Mouse (Mus musculus) urinary bladder, postnatal 25 days (tissue): ENCODE results near the gene Gpr55.
A peak's percentile ranks its signal among the peaks of the same experiment; 100 is the strongest.

Source experiments
- DNase-seq: peaks from one replicate; pipeline ENCODE4 v3.0.0; 2022; ENCODE audit warnings: low spot score

The Gpr55 gene

DNA sequence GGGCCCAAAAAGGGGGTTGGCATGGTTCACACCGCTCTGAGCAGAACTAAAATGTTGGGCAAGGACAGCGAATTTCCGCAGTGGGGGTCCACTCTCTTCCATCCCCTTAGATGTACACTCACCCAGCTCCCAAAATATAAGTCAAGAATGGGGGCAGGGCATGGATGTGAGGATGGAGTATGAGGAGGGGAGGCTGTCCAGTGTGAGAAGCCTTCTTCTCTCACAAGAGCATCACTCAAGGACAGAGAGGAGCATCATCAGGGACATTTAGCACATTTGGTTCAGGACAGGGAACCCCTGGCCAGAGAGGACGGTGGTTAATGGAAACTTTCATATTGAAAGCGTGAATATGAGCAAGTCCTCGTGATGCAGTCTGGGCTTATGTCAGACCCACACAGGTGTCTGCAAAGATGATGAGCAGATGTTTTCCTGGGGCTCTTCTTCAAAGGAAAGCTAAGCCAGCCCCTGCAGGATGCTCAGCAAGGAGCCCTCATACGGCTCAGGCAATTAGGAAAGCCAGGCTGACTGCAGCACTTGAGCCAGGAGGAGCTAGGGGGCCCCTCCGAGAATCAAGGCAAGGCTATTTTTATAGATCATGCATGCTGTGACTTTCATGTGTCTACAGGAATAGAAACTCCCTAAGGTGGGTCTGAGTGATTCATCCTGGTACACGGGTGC lies 2.7 kb downstream of the Gpr55 start:
- DNase-seq, result no peak

- DNase-seq, result no peak
Observed at GRCm38 (mm10) chr1:85957290-85957689, 3.5 kb downstream of the Gpr55 start.

GRCm38 (mm10) chr1:85955150-85955549 lies 5.7 kb downstream of the Gpr55 start:
- no peak for DNase-seq

- DNase-seq, result no peak
Observed at GRCm38 (mm10) chr1:85949085-85949684, 11.6 kb downstream of the Gpr55 start.

DNA sequence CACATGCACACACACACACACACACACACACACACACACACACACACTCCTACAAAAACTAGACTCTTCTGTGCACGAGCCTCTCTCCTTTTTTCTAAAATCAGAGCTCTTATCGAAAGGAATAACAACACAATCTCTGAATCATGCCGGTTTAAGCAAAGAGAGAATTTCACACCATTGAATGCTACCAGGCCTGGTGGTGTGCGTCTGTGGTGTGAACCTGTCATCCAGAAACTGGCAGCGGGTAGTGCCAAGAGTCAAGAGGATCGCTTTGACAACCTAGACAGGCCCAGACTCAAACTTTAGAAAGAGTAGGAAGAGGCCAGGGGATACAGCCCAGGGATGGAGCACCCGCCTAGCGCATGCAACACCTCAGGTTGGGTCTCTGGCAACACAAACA lies 18.5 kb downstream of the Gpr55 start:
- DNase-seq, result no peak

- DNase-seq, result no peak
Observed at GRCm38 (mm10) chr1:85937323-85937722, 23.5 kb downstream of the Gpr55 start.

GRCm38 (mm10) chr1:85936265-85936664 lies 24.5 kb downstream of the Gpr55 start:
- DNase-seq, result no peak

GRCm38 (mm10) chr1:85935148-85935852 lies 25.5 kb downstream of the Gpr55 start:
- DNase-seq, result peak; percentile 47

- DNase-seq, result no peak
Observed at GRCm38 (mm10) chr1:85934560-85934959, 26.2 kb downstream of the Gpr55 start.

DNA sequence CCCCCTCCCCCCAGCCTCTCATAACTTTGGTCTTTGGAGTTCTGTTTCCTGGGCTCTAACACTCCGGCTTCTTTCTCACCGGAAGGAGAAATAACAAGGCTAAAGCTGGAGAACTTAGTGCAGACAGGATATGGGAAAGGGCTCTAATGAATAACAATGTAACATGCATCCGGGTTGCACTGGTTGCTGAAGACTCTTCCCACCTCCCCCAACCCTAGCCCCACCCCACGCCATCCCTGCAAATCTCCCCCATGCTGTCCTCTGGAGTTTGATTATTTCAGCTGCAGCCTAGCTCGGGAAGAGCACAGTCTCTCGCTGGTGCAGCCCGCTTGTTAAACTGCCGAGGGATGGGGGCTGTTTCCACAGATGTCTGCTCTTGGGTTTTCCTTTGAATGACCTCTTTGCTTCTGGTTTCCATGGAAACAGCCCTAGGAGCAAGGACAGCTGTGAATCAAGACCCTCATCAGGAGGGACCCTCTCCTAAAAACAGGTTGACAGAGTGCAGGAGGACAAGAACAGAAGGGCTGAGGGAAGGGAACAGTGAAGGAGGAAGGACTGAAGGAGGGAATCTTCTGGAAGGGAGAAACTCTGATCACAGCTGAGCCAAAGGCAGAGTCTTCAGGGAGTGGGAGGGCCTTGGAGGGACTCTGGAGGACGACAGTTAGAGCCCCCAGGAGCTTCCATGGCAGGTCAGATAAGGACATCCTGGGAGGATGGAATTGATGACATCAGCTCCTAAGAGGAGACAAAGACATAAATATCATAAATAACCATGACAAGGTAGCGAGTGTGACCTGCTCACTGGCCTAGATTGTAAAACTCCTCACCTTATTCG lies 27.0 kb downstream of the Gpr55 start:
- DNase-seq, result no peak

- no peak for DNase-seq
Observed at GRCm38 (mm10) chr1:85933226-85933625, 27.6 kb downstream of the Gpr55 start.

- DNase-seq, result no peak
Observed at GRCm38 (mm10) chr1:85931170-85931569, 29.6 kb downstream of the Gpr55 start.

- no peak for DNase-seq
Observed at GRCm38 (mm10) chr1:85929406-85929805, 31.4 kb downstream of the Gpr55 start.

GRCm38 (mm10) chr1:85928688-85929065 lies 32.1 kb downstream of the Gpr55 start:
- DNase-seq, result no peak

- no peak for DNase-seq
Observed at GRCm38 (mm10) chr1:85928057-85928687, 32.6 kb downstream of the Gpr55 start, which contains the start of gene 4933407L21Rik. Gene 4933407L21Rik, plus strand, starts transcription at chr1:85928483.

- DNase-seq, result no peak
Observed at GRCm38 (mm10) chr1:85925183-85925582, 35.6 kb downstream of the Gpr55 start.

GRCm38 (mm10) chr1:85922865-85923211 lies 38.0 kb downstream of the Gpr55 start:
- DNase-seq, result no peak

DNA sequence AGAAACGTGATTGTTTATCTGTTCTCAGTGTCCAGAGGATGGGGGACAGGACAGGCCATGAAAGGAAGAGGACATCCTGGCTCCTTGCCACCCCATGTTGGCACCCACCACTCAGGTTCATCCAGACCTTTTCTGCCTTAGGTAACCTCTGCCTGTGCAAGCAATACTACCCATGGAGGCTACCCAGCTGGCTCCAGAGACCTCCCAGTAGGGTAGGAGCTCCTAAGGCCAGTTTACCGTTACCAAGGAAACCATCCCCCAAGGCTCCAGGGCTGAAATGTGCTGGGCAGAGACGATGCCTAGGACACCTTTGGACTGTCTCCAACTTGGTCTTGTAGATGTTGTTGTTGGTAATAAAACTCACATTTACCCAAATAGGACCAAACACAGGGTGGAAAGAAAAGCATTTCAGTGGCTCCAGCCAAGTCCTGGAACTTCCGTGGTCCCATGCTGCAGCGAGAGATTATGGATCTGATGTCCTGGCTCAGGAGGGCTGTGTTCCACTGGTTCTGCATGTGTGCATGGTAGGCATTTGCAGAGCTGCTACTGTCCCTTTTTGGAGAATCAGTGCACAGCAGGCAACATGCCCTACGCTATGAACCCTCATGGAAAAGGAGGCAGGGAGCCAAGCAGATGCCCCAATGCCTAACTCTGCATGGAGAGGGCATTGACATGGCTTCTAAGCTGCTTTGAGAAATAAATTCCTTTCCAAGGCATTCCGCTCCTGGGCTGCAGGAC lies 38.5 kb downstream of the Gpr55 start:
- DNase-seq, result no peak

- no peak for DNase-seq
Observed at GRCm38 (mm10) chr1:85921725-85922124, 39.1 kb downstream of the Gpr55 start.

- no peak for DNase-seq
Observed at GRCm38 (mm10) chr1:85919621-85920020, 41.2 kb downstream of the Gpr55 start.

DNA sequence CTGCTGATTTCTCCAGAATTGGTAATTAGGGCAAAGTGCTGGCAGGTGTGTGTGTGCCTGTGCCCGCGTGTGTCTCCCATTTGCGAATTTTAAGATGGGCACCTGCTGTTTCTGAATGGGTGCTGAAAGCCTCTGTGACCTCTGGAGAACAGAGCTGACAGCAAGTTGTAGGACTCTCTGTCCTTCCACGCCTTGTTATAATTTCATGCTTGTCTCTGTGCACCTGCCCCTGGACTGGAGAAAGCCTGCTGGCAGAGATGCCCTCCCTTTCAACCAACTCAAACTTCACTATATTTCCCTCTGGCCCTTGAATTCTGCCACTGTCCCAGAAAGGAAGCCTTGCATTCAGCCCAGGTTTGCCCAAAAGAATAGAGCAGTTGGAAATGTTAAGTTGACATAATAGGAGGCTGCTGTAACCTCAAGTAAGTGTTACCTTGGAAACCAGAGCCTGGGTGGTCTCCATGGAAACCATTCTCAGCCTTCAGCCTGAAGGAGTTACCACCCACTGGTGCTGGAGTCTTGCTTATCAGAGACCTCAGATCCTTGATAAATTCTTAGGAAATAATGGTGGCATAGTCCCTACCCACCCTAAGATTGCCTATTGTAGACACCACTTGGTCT lies 43.9 kb downstream of the Gpr55 start:
- no peak for DNase-seq
